Mouse (Mus musculus): ENCODE results near the gene Smok2b. TPM values are rescaled to one million over a fixed set of nuclear protein-coding genes. Genes with fewer than 3 reads are reported as not detected.
"Not testable (repeated sequence)": the region's sequence is repeated elsewhere in the genome, so short reads cannot be mapped to it uniquely, and the experiment has no call there.

The Smok2b gene
- polyA plus RNA-seq, 1 experiment from 2014 or later: not detected

DNA sequence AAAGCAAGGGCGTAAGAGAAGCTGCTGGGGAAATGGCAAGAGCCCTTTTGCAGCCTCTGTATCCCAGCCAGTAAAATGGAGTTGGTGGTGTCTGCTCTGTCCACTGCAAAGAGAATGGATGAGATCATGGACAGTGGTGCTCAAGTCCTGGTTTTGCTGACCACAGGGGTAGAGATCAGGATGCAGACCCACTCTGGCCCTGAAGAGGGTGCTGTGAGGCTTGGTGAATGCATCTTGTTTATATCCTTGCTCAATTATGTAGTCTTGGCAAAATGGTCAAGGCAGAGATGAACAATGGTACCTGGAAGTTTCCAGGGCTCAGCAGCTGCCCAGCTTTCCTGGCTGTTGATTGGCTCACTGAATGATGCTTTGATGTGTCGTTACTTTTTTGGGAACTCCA lies 14.5 kb upstream of the Smok2b start:
- Histone ChIP-seq H3K4me2 (ENCODE audit: low read depth, low read length) (no peak overlapping the region), H3K4me1 (ENCODE audit: control insufficient read depth, insufficient read depth, low read length) (no peaks in the 10 kb centered on the region), H3K36me3 (ENCODE audit: control insufficient read depth, insufficient read depth, low read length) (no peaks in the 10 kb centered on the region), H3K9ac (ENCODE audit: low read length) (no peak overlapping the region), H3K4me3 (replicated peaks; ENCODE audit: low read length) (no peak overlapping the region), H3K27me3 (ENCODE audit: control insufficient read depth, insufficient read depth, low read length) (no peaks in the 10 kb centered on the region), H3K9me3 (replicated peaks; ENCODE audit: control insufficient read depth, low read length) (peaks cover 73% of the 10 kb centered on the region), H3K27ac (ENCODE audit: low read length) (no peak overlapping the region)
- 77% methylated on average over 2 of the region's 2 CpGs for WGBS
- ATAC-seq (ENCODE audit: insufficient read depth, low FRiP score): no peak

DNA sequence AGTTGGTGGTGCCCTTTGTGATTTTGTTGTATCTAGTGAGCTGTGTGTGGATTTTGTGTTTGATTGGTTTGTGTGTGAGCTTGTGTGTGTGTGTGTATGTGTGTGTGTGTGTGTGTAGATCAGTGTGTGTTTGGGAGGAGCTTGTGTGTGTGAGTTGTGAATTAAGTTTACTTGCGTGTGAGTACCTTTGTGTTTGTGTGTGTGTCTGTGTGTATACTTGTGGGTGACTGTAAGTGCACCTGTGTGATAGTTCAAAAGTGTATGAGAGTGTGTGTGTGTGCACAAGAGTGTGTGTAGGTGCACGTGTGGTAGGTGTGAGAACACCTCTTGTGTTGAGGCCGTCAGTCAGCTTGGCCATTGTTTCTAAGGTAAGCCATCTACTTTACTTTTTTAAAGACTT lies 9.2 kb upstream of the Smok2b start, which contains the start of gene Smok2a:
Gene Smok2a, plus strand, starts transcription at position 301 of the 400 bp plus-strand sequence.
- WGBS: 87% methylated on average over 3 of the region's 3 CpGs
- H3K9me3 ChIP-seq (replicated peaks; ENCODE audit: control insufficient read depth, low read length): peaks cover 56% of the 10 kb centered on the region
- no peak for ATAC-seq (ENCODE audit: insufficient read depth, low FRiP score)
- no peaks in the 10 kb centered on the region for H3K4me1 ChIP-seq (ENCODE audit: control insufficient read depth, insufficient read depth, low read length)
- H3K36me3 ChIP-seq (ENCODE audit: control insufficient read depth, insufficient read depth, low read length): no peaks in the 10 kb centered on the region
- no peak within 1 kb of the TSS for H3K27ac ChIP-seq (ENCODE audit: low read length)
- no peaks in the 10 kb centered on the region for H3K27me3 ChIP-seq (ENCODE audit: control insufficient read depth, insufficient read depth, low read length)
- no peak within 1 kb of the TSS for H3K4me3 ChIP-seq (replicated peaks; ENCODE audit: low read length)
- no peak within 1 kb of the TSS for H3K9ac ChIP-seq (ENCODE audit: low read length)
- H3K4me2 ChIP-seq (ENCODE audit: low read depth, low read length): no peak within 1 kb of the TSS

DNA sequence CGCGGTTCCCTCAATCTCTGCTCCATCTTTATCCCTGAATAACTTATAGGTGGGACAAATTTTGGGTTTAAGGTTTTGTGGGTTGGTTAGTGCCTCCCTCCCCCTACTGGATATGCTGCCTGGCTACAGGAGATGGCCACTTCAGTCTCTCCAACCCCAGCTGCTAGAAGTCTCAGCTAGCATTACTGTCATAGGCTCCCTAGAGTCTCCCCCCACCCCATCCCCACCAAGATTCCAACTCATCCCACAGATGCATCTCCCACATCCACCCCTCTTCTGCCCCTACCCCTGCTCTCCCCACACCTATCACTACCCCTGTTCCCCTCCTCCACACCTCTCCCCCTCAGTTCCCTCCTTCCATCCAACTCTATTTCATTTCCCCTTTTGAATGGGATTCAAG lies 8.1 kb upstream of the Smok2b start:
- H3K36me3 ChIP-seq (ENCODE audit: control insufficient read depth, insufficient read depth, low read length); H3K4me2 ChIP-seq (ENCODE audit: low read depth, low read length); H3K9ac ChIP-seq (ENCODE audit: low read length); H3K27me3 ChIP-seq (ENCODE audit: control insufficient read depth, insufficient read depth, low read length); ATAC-seq (ENCODE audit: insufficient read depth, low FRiP score); H3K4me3 ChIP-seq (replicated peaks; ENCODE audit: low read length); H3K27ac ChIP-seq (ENCODE audit: low read length); H3K4me1 ChIP-seq (ENCODE audit: control insufficient read depth, insufficient read depth, low read length): not testable (repeated sequence)
- WGBS: 87% methylated on average over 2 of the region's 2 CpGs
- peaks cover 54% of the 10 kb centered on the region for H3K9me3 ChIP-seq (replicated peaks; ENCODE audit: control insufficient read depth, low read length)

DNA sequence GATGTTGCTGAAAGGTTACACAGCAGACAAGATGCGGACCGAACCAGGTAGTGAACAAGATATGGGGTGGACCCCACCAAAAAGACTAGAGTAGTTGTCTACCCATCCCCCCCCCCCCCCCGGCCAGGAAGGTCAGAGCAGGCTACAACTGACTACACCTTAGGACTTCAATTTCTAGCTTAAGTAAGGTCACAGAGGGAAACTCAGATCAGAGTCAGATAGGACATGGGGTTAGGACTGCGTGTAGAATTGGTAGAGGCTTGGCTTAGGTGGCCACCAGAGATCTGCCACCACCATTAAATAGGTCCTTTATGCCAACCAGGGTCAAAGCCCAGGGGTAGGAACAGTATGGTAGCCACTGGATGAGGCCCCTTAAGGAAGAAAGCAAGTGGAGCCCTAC lies 9.4 kb downstream of the Smok2b start:
- not testable (repeated sequence) for ATAC-seq (ENCODE audit: insufficient read depth, low FRiP score)
- WGBS: 73% methylated on average over 4 of the region's 4 CpGs

DNA sequence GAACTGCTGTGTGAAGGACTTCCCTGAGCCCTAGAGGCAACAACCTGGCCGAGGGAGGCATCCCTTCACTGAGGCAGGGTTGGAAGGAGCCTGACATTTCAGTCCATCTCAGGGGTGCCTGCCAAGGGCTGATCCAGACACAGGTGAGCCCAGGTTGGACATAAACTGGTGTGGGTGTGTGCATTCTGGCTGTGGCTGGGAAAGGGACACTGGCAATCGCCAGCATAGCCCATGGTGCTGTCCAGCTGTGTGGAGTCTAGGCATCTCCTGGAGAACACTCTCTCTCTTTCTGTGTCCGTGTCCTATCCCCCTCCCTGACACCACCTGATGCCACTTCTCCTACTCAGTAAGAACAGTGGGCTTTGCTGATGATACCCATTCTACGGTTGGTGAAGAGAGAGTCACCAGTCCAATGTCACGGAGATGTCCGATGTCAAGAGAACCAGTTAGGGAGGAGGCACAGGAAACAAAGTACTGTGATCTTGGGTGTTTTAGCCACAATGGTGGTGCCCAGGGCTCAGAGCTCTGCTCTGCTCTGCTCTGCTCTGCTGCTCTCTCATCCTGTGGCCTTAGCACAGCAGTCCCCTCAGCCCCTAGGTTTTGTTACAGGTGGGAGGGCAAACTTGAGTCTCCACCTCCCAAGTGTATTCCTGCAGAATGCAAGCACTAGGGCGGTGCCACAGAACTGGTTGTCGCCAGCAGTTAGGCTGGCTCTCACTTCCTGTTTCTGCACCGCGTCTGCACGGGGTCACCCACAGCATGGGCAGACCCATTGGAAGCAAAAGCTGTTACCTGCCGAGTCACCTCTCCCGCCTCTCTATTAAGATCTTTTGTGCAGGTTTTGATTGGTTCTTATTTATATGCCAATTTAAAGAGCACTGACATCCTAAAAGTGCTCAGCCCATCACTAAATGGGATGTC lies 11.0 kb downstream of the Smok2b start:
- not testable (repeated sequence) for H3K36me3 ChIP-seq (ENCODE audit: control insufficient read depth, insufficient read depth, low read length); H3K9ac ChIP-seq (ENCODE audit: low read length); H3K27ac ChIP-seq (ENCODE audit: low read length); H3K4me1 ChIP-seq (ENCODE audit: control insufficient read depth, insufficient read depth, low read length); H3K27me3 ChIP-seq (ENCODE audit: control insufficient read depth, insufficient read depth, low read length); H3K4me2 ChIP-seq (ENCODE audit: low read depth, low read length); H3K4me3 ChIP-seq (replicated peaks; ENCODE audit: low read length); H3K9me3 ChIP-seq (replicated peaks; ENCODE audit: control insufficient read depth, low read length)
- 86% methylated on average over 7 of the region's 13 CpGs for WGBS
- peak; percentile 54; the same call in 1 of the 2 replicates for ATAC-seq (ENCODE audit: insufficient read depth, low FRiP score)

More for the DNA sequence above, 9.4 kb downstream of the Smok2b start:
- H3K4me1 ChIP-seq (ENCODE audit: control insufficient read depth, insufficient read depth, low read length); H3K4me2 ChIP-seq (ENCODE audit: low read depth, low read length); H3K9ac ChIP-seq (ENCODE audit: low read length); H3K36me3 ChIP-seq (ENCODE audit: control insufficient read depth, insufficient read depth, low read length); H3K27me3 ChIP-seq (ENCODE audit: control insufficient read depth, insufficient read depth, low read length); H3K27ac ChIP-seq (ENCODE audit: low read length); H3K4me3 ChIP-seq (replicated peaks; ENCODE audit: low read length): not testable (repeated sequence)
- peaks cover 15% of the 10 kb centered on the region for H3K9me3 ChIP-seq (replicated peaks; ENCODE audit: control insufficient read depth, low read length)

DNA sequence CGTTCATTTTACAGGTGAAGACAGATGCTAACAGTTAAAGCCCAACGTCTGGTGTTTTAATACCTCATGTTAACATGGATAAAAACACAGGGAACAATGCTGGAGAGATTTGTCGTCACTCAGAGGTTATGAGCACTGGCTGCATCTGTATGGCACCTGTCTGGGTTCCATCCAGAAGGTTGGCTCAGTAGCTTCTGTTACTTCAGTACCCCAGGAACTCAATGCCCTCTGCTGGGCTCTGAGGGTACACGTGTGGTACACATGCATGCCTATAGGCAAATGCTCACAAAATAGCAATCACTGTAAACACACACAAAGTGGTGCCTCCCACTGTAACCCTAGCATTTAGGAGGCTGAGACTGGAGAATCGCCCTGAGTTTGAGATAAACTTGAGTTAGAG lies 24.7 kb downstream of the Smok2b start:
- not testable (repeated sequence) for H3K27ac ChIP-seq (ENCODE audit: low read length); H3K4me1 ChIP-seq (ENCODE audit: control insufficient read depth, insufficient read depth, low read length); H3K36me3 ChIP-seq (ENCODE audit: control insufficient read depth, insufficient read depth, low read length); H3K9ac ChIP-seq (ENCODE audit: low read length); H3K9me3 ChIP-seq (replicated peaks; ENCODE audit: control insufficient read depth, low read length); H3K27me3 ChIP-seq (ENCODE audit: control insufficient read depth, insufficient read depth, low read length); H3K4me3 ChIP-seq (replicated peaks; ENCODE audit: low read length); H3K4me2 ChIP-seq (ENCODE audit: low read depth, low read length); ATAC-seq (ENCODE audit: insufficient read depth, low FRiP score)
- WGBS: 35% methylated on average over 1 of the region's 5 CpGs

Other genes starting within 250 kb of the Smok2b start
- gene Wtap, start 236.1 kb upstream of the Smok2b start, polyA plus RNA-seq (2015; fragmentation: Nextera tagmentation; extraction: Ambion mirVana): 101 and 105 TPM in 2 replicates
- 125 and 130 TPM in 2 replicates for gene Sod2, start 223.4 kb upstream of the Smok2b start, polyA plus RNA-seq (2015; fragmentation: Nextera tagmentation; extraction: Ambion mirVana)
- gene Gpr31b, start 178.0 kb upstream of the Smok2b start, polyA plus RNA-seq (2015; fragmentation: Nextera tagmentation; extraction: Ambion mirVana): not detected in 2 replicates
- 0.15 TPM in 1 of 2 replicates, not detected in the other for gene Tcp10b, start 169.2 kb upstream of the Smok2b start, polyA plus RNA-seq (2015; fragmentation: Nextera tagmentation; extraction: Ambion mirVana)
- not detected in 2 replicates for gene Unc93a, start 98.4 kb upstream of the Smok2b start, polyA plus RNA-seq (2015; fragmentation: Nextera tagmentation; extraction: Ambion mirVana)
- not detected in 2 replicates for gene Smok2a, start 9.1 kb upstream of the Smok2b start, polyA plus RNA-seq (2015; fragmentation: Nextera tagmentation; extraction: Ambion mirVana)
- gene Tcp10c, start 124.3 kb downstream of the Smok2b start, polyA plus RNA-seq (2015; fragmentation: Nextera tagmentation; extraction: Ambion mirVana): not detected in 2 replicates

Measured in stomach, embryonic 16.5 days (tissue).